Mouse (Mus musculus) intestine, embryonic 14.5 days (tissue): ENCODE measurements at regions not wholly inside any gene's neighbourhood (a gene's known extent, or its start where the extent isn't known, plus 50 kb on each side); places are given as distances from the start of the nearest gene placed in this dataset.

Experiments
- ATAC-seq: fragments of 200-750 bp; cut with Nextera tagmentation; replicated peaks from 2 replicates; pipeline ENCODE4 v1.8.0; 2017; ENCODE audit warnings: low read depth, moderate number of reproducible peaks, moderate TSS enrichment, moderate library complexity; ENCODE audit not compliant: low FRiP score, low TSS enrichment
- DNase-seq: peaks from one replicate; pipeline ENCODE4 v3.0.0-alpha.2; 2018; ENCODE audit warnings: low spot score
- H3K27ac ChIP-seq: fragments of 300-500 bp; sonication (generic); 2 replicates; pipeline ENCODE4 v1.5.1; 2014; ENCODE audit warnings: low read depth, mild to moderate bottlenecking, control low read depth
- H3K27me3 ChIP-seq: fragments of 300-500 bp; sonication (generic); replicated peaks from 2 replicates; pipeline ENCODE4 v1.6.1; 2014; ENCODE audit warnings: low read length, control low read depth; ENCODE audit not compliant: control insufficient read depth, insufficient read depth
- H3K36me3 ChIP-seq: fragments of 300-500 bp; sonication (generic); 2 replicates; pipeline ENCODE4 v1.6.1; 2014; ENCODE audit warnings: low read length, control low read depth; ENCODE audit not compliant: control insufficient read depth, insufficient read depth
- H3K4me1 ChIP-seq: fragments of 300-500 bp; sonication (generic); replicated peaks from 2 replicates; pipeline ENCODE4 v1.6.1; 2014; ENCODE audit warnings: low read length, control low read depth, mixed read lengths; ENCODE audit not compliant: control insufficient read depth, insufficient read depth
- H3K4me2 ChIP-seq: fragments of 300-500 bp; sonication (generic); 2 replicates; pipeline ENCODE4 v1.6.1; 2014; ENCODE audit warnings: low read length
- H3K4me3 ChIP-seq: fragments of 300-500 bp; sonication (generic); 2 replicates; pipeline ENCODE4 v1.5.1; 2014; ENCODE audit warnings: low read depth, low read length, control low read depth, mixed read lengths
- H3K9ac ChIP-seq: fragments of 300-500 bp; sonication (generic); 2 replicates; pipeline ENCODE4 v1.6.1; 2014; ENCODE audit warnings: mild to moderate bottlenecking, low read length
- H3K9me3 ChIP-seq: fragments of 300-500 bp; sonication (generic); 2 replicates; pipeline ENCODE4 v1.6.1; 2016; ENCODE audit warnings: low read length, control low read depth; ENCODE audit not compliant: control insufficient read depth
- WGBS: fragments of 180-500 bp; shearing (Covaris S2); extraction: QIAGEN DNeasy Blood & Tissue Kit; methylation state at CpG from one replicate; pipeline ENCODE4 v1.1.7; 2014; 5-methylcytosine and 5-hydroxymethylcytosine counted together

- no peak for DNase-seq
- H3K27me3 ChIP-seq: no peaks in the 10 kb centered on the region
- peak overlapping the region; percentile 72 for H3K27ac ChIP-seq
- H3K36me3 ChIP-seq: no peaks in the 10 kb centered on the region
- peak overlapping the region; percentile 20 for H3K4me2 ChIP-seq
- H3K9me3 ChIP-seq: no peaks in the 10 kb centered on the region
- WGBS: 47% methylated on average over 6 of the region's 6 CpGs
- no peak for ATAC-seq
- no peak overlapping the region for H3K4me3 ChIP-seq
- H3K4me1 ChIP-seq: peaks cover 26% of the 10 kb centered on the region
- peak overlapping the region; percentile 20; the same call in 1 of the 2 replicates for H3K9ac ChIP-seq
Observed at GRCm38 (mm10) chr7:90030486-90031250, 49.9 kb upstream of the Eed start.

GRCm38 (mm10) chr7:90033086-90033485 is 52.3 kb upstream of the Eed start:
- ATAC-seq: no peak
- no peaks in the 10 kb centered on the region for H3K9me3 ChIP-seq
- H3K36me3 ChIP-seq: no peaks in the 10 kb centered on the region
- DNase-seq: no peak
- H3K9ac ChIP-seq: no peak overlapping the region
- no peak overlapping the region for H3K4me3 ChIP-seq
- WGBS: 98% methylated on average over 2 of the region's 2 CpGs
- no peaks in the 10 kb centered on the region for H3K27me3 ChIP-seq
- no peak overlapping the region for H3K27ac ChIP-seq
- H3K4me1 ChIP-seq: peaks cover 26% of the 10 kb centered on the region
- no peak overlapping the region for H3K4me2 ChIP-seq

GRCm38 (mm10) chr7:90033640-90034312 is 53.0 kb upstream of the Eed start:
- DNase-seq: no peak
- H3K36me3 ChIP-seq: no peaks in the 10 kb centered on the region
- no peak overlapping the region for H3K4me2 ChIP-seq
- 83% methylated on average over 9 of the region's 9 CpGs for WGBS
- no peak overlapping the region for H3K4me3 ChIP-seq
- no peak for ATAC-seq
- no peak overlapping the region for H3K27ac ChIP-seq
- no peaks in the 10 kb centered on the region for H3K9me3 ChIP-seq
- no peak overlapping the region for H3K9ac ChIP-seq
- peaks cover 25% of the 10 kb centered on the region for H3K4me1 ChIP-seq
- H3K27me3 ChIP-seq: no peaks in the 10 kb centered on the region

GRCm38 (mm10) chr7:90034498-90034897 is 53.7 kb upstream of the Eed start:
- 89% methylated on average over 3 of the region's 3 CpGs for WGBS
- Histone ChIP-seq H3K9ac (no peak overlapping the region), H3K36me3 (no peaks in the 10 kb centered on the region), H3K27me3 (no peaks in the 10 kb centered on the region), H3K9me3 (no peaks in the 10 kb centered on the region), H3K27ac (no peak overlapping the region), H3K4me2 (no peak overlapping the region), H3K4me3 (no peak overlapping the region), H3K4me1 (peaks cover 17% of the 10 kb centered on the region)
- no peak for ATAC-seq
- DNase-seq: no peak

- H3K36me3 ChIP-seq: no peaks in the 10 kb centered on the region
- no peak overlapping the region for H3K27ac ChIP-seq
- no peaks in the 10 kb centered on the region for H3K27me3 ChIP-seq
- H3K4me3 ChIP-seq: no peak overlapping the region
- DNase-seq: no peak
- peaks cover 9% of the 10 kb centered on the region for H3K4me1 ChIP-seq
- no peaks in the 10 kb centered on the region for H3K9me3 ChIP-seq
- no peak for ATAC-seq
- no peak overlapping the region for H3K4me2 ChIP-seq
- no peak overlapping the region for H3K9ac ChIP-seq
- WGBS: 73% methylated on average over 7 of the region's 7 CpGs
Observed at GRCm38 (mm10) chr7:90035396-90035795, 54.6 kb upstream of the Eed start.

GRCm38 (mm10) chr7:90037736-90038135 is 57.0 kb upstream of the Eed start:
- no peaks in the 10 kb centered on the region for H3K36me3 ChIP-seq
- no peaks in the 10 kb centered on the region for H3K27me3 ChIP-seq
- H3K27ac ChIP-seq: no peak overlapping the region
- H3K4me3 ChIP-seq: no peak overlapping the region
- WGBS: 88% methylated on average over 4 of the region's 4 CpGs
- H3K4me2 ChIP-seq: no peak overlapping the region
- no peak for ATAC-seq
- no peaks in the 10 kb centered on the region for H3K9me3 ChIP-seq
- DNase-seq: no peak
- peaks cover 6% of the 10 kb centered on the region for H3K4me1 ChIP-seq
- no peak overlapping the region for H3K9ac ChIP-seq

GRCm38 (mm10) chr7:90039504-90039903 is 58.7 kb upstream of the Eed start:
- Histone ChIP-seq H3K27me3 (no peaks in the 10 kb centered on the region), H3K27ac (no peak overlapping the region), H3K9ac (no peak overlapping the region), H3K9me3 (no peaks in the 10 kb centered on the region), H3K4me2 (no peak overlapping the region), H3K36me3 (no peaks in the 10 kb centered on the region), H3K4me1 (peaks cover 12% of the 10 kb centered on the region), H3K4me3 (no peak overlapping the region)
- DNase-seq (no peak), ATAC-seq (no peak)
- 79% methylated on average over 9 of the region's 9 CpGs for WGBS

- ATAC-seq (no peak), DNase-seq (no peak)
- Histone ChIP-seq H3K36me3 (no peaks in the 10 kb centered on the region), H3K4me2 (no peak overlapping the region), H3K4me1 (peaks cover 12% of the 10 kb centered on the region), H3K9ac (no peak overlapping the region), H3K4me3 (no peak overlapping the region), H3K27me3 (no peaks in the 10 kb centered on the region), H3K27ac (0 out of 2 replicates have a peak overlapping the region, but pooled peaks have one; percentile 33), H3K9me3 (no peaks in the 10 kb centered on the region)
- WGBS: 78% methylated on average over 11 of the region's 11 CpGs
Observed at GRCm38 (mm10) chr7:90040581-90041340, 60.0 kb upstream of the Eed start.
